Mouse (Mus musculus) testis, adult 2 months (tissue): Measurements from ENCODE around the gene Upk3a.

Experiments
- CTCF ChIP-seq: fragments of 200-500 bp; IDR thresholded peaks from 2 replicates; pipeline ENCODE4 v1.5.1; 2012; ENCODE audit warnings: low read depth, mild to moderate bottlenecking, inconsistent platforms, low read length, moderate library complexity; ENCODE audit not compliant: control insufficient read depth, insufficient read depth, insufficient replicate concordance
- POLR2A ChIP-seq: fragments of 200-500 bp; IDR thresholded peaks from 2 replicates; pipeline ENCODE4 v1.6.1; 2012; ENCODE audit warnings: low read depth, mild to moderate bottlenecking, inconsistent platforms, low read length, moderate library complexity; ENCODE audit not compliant: control insufficient read depth

GRCm38 (mm10) chr15:84975729-84976128 is 41.2 kb upstream of the Upk3a start:
- no peak for TF ChIP-seq CTCF
- TF ChIP-seq POLR2A = no peak
